Mouse (Mus musculus) midbrain, postnatal 0 days (tissue): Measurements from ENCODE around the gene Cd300lg. TPM values are rescaled to one million over a fixed set of nuclear protein-coding genes. Genes with fewer than 3 reads are reported as not detected.

Experiments used
- ATAC-seq: fragments of 200-750 bp; cut with Nextera tagmentation; 2 replicates; pipeline ENCODE4 v1.8.0; 2017; ENCODE audit warnings: moderate number of reproducible peaks, mild to moderate bottlenecking, moderate TSS enrichment, moderate library complexity; ENCODE audit not compliant: low FRiP score
- DNase-seq: peaks from one replicate; pipeline ENCODE4 v3.0.0-alpha.2; 2015; ENCODE audit warnings: low spot score
- H3K27ac ChIP-seq: fragments of 300-500 bp; sonication (generic); 2 replicates; pipeline ENCODE4 v1.5.1; 2014; ENCODE audit warnings: low read depth, mild to moderate bottlenecking, low read length, mixed read lengths
- H3K27me3 ChIP-seq: fragments of 300-500 bp; sonication (generic); 2 replicates; pipeline ENCODE4 v1.6.1; 2014; ENCODE audit warnings: low read length, control low read depth, mixed read lengths; ENCODE audit not compliant: insufficient read depth
- H3K36me3 ChIP-seq: fragments of 300-500 bp; sonication (generic); 2 replicates; pipeline ENCODE4 v1.6.1; 2014; ENCODE audit warnings: low read length, control low read depth, mixed read lengths; ENCODE audit not compliant: insufficient read depth
- H3K4me1 ChIP-seq: fragments of 300-500 bp; sonication (generic); 2 replicates; pipeline ENCODE4 v1.6.1; 2014; ENCODE audit warnings: mild to moderate bottlenecking, control low read depth, antibody characterized with exemption, low read length, mixed read lengths; ENCODE audit not compliant: insufficient read depth
- H3K4me2 ChIP-seq: fragments of 300-500 bp; sonication (generic); 2 replicates; pipeline ENCODE4 v1.6.1; 2014; ENCODE audit warnings: low read depth, mild to moderate bottlenecking, low read length, mixed read lengths; ENCODE audit not compliant: poor library complexity, severe bottlenecking
- H3K4me3 ChIP-seq: fragments of 300-500 bp; sonication (generic); 2 replicates; pipeline ENCODE4 v1.5.1; 2014; ENCODE audit warnings: low read depth, mild to moderate bottlenecking, low read length, moderate library complexity
- H3K9ac ChIP-seq: fragments of 300-500 bp; sonication (generic); replicated peaks from 2 replicates; pipeline ENCODE4 v1.6.1; 2014; ENCODE audit warnings: mild to moderate bottlenecking, low read length, moderate library complexity, mixed read lengths; ENCODE audit not compliant: poor library complexity, severe bottlenecking
- H3K9me3 ChIP-seq: fragments of 300-500 bp; sonication (generic); 2 replicates; pipeline ENCODE4 v1.6.1; 2016; ENCODE audit warnings: low read length, control low read depth
- CTCF ChIP-seq: IDR thresholded peaks from 2 replicates; pipeline ENCODE4 v1.5.1; 2016; ENCODE audit warnings: antibody characterized with exemption, mild to moderate bottlenecking
- WGBS: fragments of 180-500 bp; shearing (Covaris S2); extraction: QIAGEN DNeasy Blood & Tissue Kit; methylation state at CpG from one replicate; pipeline ENCODE4 v1.1.7; 2014; 5-methylcytosine and 5-hydroxymethylcytosine counted together
- polyA plus RNA-seq: library from polyadenylated mRNA; unstranded; fragments of >200 nt; fragmentation: Nextera tagmentation; extraction: Ambion mirVana; gene quantifications from 2 replicates; pipeline ENCODE4 v1.2.1, GENCODE M21; 2015
- total RNA-seq: library from RNA; depleted of rRNA; stranded (reverse); fragments of >200 nt; gene quantifications from 2 replicates; pipeline ENCODE4 v1.2.3, GENCODE M21; 2014

Cd300lg gene
- total and polyA plus RNA-seq, 2 experiments from 2014 or later: 0.25 TPM; not detected in 1

DNA sequence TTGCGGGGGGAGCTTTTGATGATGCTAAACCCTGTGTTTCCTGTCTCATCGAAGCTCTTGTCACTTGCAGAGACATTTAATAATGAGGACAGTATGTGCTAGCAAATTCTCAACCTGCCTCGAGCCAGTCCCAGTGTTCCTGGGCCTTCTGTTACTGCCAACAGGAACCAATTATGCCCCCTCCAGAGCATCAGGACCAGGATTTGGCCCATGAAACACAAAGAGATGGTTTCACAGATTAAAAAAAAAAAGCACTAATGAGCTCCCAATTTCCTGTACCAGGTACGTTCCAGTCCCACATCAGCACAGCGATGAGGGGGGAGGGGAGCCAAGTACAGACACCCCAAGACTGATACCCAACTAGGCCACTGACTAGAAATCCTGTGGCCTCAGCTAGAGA, 20.1 kb upstream of the Cd300lg start:
- Histone ChIP-seq H3K9ac (no peak overlapping the region), H3K9me3 (no peaks in the 10 kb centered on the region), H3K27ac (no peak overlapping the region), H3K4me2 (no peak overlapping the region), H3K4me3 (no peak overlapping the region), H3K27me3 (no peaks in the 10 kb centered on the region), H3K36me3 (peaks cover 15% of the 10 kb centered on the region), H3K4me1 (no peaks in the 10 kb centered on the region)
- WGBS: 75% methylated on average over 5 of the region's 5 CpGs
- no peak for DNase-seq
- ATAC-seq: no peak
- TF ChIP-seq CTCF: no peak

DNA sequence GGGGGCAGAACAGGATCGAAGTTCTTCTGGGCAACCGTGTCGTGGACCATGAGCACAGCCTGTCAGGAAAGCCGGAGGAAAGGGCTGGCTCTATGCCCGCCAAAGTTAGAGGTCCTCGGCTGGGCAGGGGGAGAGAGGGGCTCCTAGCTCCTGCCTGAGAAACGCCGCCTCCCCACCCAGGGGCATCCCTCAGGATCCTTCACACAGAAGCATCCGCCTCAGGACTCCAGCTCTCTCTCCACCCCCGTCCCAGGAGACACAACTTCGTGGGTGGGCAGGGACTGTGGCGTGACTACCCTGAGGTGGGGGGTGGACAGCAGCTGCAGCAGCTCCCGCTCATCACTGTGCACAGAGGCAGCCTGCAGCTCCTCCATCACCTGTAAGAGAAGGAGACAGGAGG, 17.9 kb upstream of the Cd300lg start:
- peaks cover 12% of the 10 kb centered on the region for H3K36me3 ChIP-seq
- no peak for TF ChIP-seq CTCF
- H3K4me1 ChIP-seq: no peaks in the 10 kb centered on the region
- no peak overlapping the region for H3K4me3 ChIP-seq
- DNase-seq: no peak
- WGBS: 76% methylated on average over 13 of the region's 13 CpGs
- H3K9ac ChIP-seq: no peak overlapping the region
- no peaks in the 10 kb centered on the region for H3K9me3 ChIP-seq
- no peak for ATAC-seq
- H3K27me3 ChIP-seq: no peaks in the 10 kb centered on the region
- H3K27ac ChIP-seq: no peak overlapping the region
- no peak overlapping the region for H3K4me2 ChIP-seq

DNA sequence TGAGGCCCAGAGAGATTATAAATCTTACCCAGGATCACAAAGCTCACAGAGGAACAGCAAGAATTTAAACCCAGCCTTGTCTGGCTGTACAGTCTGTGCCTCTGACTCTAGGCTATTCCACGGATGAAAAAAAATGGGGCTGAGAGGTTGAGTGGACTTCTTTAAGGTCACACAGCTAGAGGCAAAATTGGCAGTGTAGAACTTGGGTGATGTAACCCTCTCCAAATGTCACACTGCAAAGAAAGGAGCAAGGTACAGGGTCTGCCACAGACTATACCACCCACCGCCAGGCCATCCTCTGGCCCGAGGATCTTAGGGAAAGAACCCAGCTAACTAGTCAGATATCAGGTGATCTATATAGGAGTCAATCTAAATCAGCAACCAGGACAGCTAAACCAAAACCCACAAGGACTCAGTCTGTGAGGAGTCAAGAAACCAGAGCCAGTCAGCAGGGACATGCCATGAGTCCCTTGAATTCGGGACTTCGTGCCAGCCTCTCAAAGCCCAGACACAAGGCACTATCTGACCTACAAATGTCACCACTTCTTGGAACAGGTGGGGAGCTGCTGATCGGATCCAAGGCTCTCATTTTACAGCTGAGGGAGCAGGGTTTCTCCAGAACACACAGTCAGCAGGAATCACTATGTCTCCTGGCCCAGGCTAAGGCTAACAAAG, 17.1 kb upstream of the Cd300lg start:
- H3K36me3 ChIP-seq: peaks cover 10% of the 10 kb centered on the region
- no peak overlapping the region for H3K4me3 ChIP-seq
- DNase-seq (no peak), ATAC-seq (no peak)
- no peaks in the 10 kb centered on the region for H3K4me1 ChIP-seq
- H3K27ac ChIP-seq: no peak overlapping the region
- no peak overlapping the region for H3K9ac ChIP-seq
- no peaks in the 10 kb centered on the region for H3K9me3 ChIP-seq
- TF ChIP-seq CTCF: no peak
- H3K27me3 ChIP-seq: no peaks in the 10 kb centered on the region
- WGBS: 77% methylated on average over 6 of the region's 6 CpGs
- H3K4me2 ChIP-seq: no peak overlapping the region

DNA sequence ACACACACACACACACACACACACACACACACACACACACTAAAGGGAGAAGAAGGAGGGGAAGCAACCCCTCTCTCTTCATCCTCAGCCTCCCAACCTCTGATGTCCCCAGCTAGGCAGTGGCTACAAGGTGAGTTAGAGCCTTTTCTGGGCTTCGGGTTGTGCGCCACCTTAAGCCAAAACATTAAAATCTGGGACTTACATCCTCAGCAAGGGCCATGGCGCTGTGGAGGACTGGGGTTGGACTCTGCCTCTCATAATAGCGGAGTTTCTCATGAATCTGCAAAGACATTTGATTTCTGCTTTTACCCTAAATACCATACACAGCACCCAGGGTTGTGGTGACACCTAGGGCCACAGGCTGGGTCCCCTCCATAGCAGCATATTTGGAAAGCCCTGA, 16.4 kb upstream of the Cd300lg start:
- no peak for TF ChIP-seq CTCF
- peak overlapping the region; percentile 75; the same call in 1 of the 2 replicates for H3K4me2 ChIP-seq
- DNase-seq (no peak), ATAC-seq (no peak)
- no peaks in the 10 kb centered on the region for H3K9me3 ChIP-seq
- no peaks in the 10 kb centered on the region for H3K4me1 ChIP-seq
- H3K27me3 ChIP-seq: no peaks in the 10 kb centered on the region
- H3K36me3 ChIP-seq: peaks cover 10% of the 10 kb centered on the region
- WGBS: 81% methylated on average over 4 of the region's 4 CpGs
- peak overlapping the region; percentile 24; the same call in 1 of the 2 replicates for H3K9ac ChIP-seq
- no peak overlapping the region for H3K4me3 ChIP-seq
- H3K27ac ChIP-seq: no peak overlapping the region

DNA sequence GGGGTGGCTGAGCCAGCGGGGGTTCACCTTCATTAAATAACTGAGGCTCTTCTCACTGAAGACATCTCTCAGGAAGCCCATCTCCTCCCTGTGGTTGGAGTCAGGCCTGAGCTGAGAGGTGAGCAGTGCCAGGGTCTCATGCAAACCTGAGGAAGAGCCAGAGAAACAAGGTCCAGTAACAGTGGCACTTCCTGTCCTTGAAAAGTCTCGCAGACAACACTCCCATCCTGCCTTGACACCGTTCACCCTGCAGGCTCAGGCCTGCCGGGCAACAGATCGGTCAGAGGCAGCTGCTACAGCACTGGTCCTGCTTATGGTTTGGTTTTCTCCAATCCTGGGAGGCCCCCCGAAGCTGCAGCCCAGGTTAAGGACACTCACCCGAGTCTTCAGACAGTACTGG, 16.0 kb upstream of the Cd300lg start:
- no peak for TF ChIP-seq CTCF
- DNase-seq: no peak
- H3K9ac ChIP-seq: peak overlapping the region; percentile 24; the same call in 1 of the 2 replicates
- H3K9me3 ChIP-seq: no peaks in the 10 kb centered on the region
- ATAC-seq: no peak
- 34% methylated on average over 7 of the region's 7 CpGs for WGBS
- no peak overlapping the region for H3K27ac ChIP-seq
- no peaks in the 10 kb centered on the region for H3K4me1 ChIP-seq
- H3K36me3 ChIP-seq: peaks cover 8% of the 10 kb centered on the region
- no peak overlapping the region for H3K4me3 ChIP-seq
- H3K4me2 ChIP-seq: peak overlapping the region; percentile 75
- H3K27me3 ChIP-seq: no peaks in the 10 kb centered on the region

DNA sequence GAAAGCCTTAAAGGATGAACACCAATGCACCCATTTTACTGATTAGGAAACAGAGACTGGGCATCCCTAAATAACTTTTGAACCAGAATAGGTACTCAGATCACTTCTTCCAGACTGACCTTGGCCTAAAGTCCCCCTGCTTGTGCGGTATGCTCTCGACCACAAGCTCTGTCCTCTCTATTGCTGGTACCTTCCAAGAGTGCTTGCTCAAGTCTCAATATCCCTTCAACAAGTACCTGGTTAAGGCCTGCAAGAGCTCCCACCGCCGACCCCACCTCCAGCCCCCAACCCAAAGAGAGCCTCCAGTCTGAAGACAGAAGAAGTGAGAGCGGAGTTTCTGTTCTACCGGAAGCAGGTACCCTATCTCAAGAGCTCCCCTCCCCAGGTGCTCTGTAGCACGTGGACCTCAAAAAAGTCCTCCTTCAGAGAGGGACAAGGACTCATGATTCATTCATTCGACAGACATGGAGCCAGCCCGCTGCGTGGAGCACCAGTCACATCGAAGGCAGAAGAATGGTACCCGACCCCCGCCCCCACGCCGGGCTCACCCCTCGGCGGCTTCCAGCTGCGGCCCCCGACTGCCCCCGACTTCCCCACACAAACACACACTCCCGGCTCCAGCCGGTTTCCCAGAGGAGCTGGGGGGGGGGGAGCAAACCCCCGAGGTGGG, 15.2 kb upstream of the Cd300lg start:
- Histone ChIP-seq H3K9ac (peak overlapping the region; percentile 87), H3K36me3 (peaks cover 5% of the 10 kb centered on the region; the same call in 1 of the 2 replicates), H3K4me2 (peak overlapping the region; percentile 75), H3K9me3 (no peaks in the 10 kb centered on the region), H3K4me1 (no peaks in the 10 kb centered on the region), H3K4me3 (peak overlapping the region; percentile 71), H3K27ac (peak overlapping the region; percentile 79), H3K27me3 (no peaks in the 10 kb centered on the region)
- TF ChIP-seq CTCF: no peak
- ATAC-seq: peak; percentile 28; the same call in 1 of the 2 replicates
- no peak for DNase-seq
- WGBS: 5% methylated on average over 21 of the region's 23 CpGs
